Mouse (Mus musculus): ENCODE measurements around the gene Vrk2. TPM values are rescaled to one million over a fixed set of nuclear protein-coding genes. Genes with fewer than 3 reads are reported as not detected.

Gene Vrk2
- total RNA-seq, 2 experiments from 2014 or later, result 5.5 to 6.7 TPM

DNA sequence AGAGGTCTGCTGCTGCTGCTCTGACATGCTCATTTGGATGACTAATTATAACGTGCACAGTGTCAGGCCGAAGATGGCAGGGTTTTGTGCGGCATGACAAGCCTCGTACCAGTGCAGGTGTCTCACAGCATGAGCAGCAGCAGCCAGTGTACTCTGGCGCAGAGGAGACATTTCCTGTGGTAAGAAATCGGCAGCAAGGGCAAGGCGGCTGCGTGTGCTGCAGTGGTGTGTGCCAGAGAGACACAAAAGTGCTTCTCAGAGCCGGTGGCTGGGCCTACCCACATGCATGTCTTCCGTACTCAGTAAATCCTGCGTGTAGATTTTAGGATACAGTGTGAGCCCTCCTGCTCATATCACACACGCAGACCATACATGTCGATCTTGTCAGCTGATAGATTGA, 156.0 kb downstream of the Vrk2 start:
- intact Hi-C loops (cut with DNase I), result no loop called here
- DNase-seq, result no peak

DNA sequence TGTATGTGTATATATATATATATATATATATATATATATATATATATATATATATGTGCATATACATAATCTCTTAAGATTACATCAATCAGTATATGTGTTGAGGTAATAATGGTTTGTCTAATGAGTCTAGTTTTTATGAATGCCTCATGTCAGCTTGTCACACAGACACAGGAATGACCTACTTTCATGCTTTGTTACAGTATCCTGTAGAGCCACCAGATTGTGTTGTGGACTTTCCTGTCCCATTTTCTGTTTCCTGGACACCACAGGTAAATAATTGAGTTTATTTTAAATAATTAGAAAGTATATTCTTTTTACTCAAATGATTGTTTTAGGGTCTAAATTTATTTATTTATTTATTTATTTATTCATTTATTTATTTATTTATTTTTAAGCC, 159.6 kb downstream of the Vrk2 start:
- no peak for DNase-seq

DNA sequence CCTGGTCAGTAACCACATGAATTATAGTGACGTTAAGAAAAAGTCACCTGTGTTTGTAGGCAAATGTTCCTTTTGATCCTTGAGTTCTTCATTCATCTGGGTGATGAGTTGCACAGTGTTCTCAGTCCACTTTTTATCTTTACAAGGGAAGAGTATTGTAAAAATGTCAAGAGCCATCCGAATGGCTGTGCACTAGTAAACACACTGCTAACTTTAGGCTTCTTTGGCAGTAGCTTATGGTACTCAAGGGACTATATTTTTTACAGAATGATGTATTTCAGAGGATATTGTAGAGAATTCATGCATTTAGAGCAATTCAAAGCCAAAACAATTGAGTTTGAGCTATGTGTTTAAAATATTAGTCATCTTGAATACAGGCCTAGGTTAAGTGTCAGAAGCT, 172.3 kb downstream of the Vrk2 start:
- DNase-seq, result no peak
- intact Hi-C loops (cut with DNase I), result no loop called here

More for the DNA sequence above, 159.6 kb downstream of the Vrk2 start:
- intact Hi-C loops (cut with DNase I), result no loop called here

Other genes with a start within 250 kb of the Vrk2 start
- gene Fancl, start 207.9 kb downstream of the Vrk2 start, total RNA-seq (2021), result 1 to 10 TPM; 7.0 to 7.8 TPM
- gene Gm6899, start 758 bp downstream of the Vrk2 start, total RNA-seq (2021), result not detected